Mouse (Mus musculus): ENCODE results near the gene Klc2. TPM values are rescaled to one million over a fixed set of nuclear protein-coding genes. Genes with fewer than 3 reads are reported as not detected.

Klc2 gene
- polyA plus RNA-seq (2015; fragmentation: Nextera tagmentation; extraction: Ambion mirVana), result 14.0 and 16.2 TPM in 2 replicates

GRCm38 (mm10) chr19:5118384-5118698 is at the start of gene Klc2:
Gene Klc2 (minus strand): TSS chr19:5118560.

GRCm38 (mm10) chr19:5106731-5107191 is 11.6 kb downstream of the Klc2 start, which contains the start of gene Rab1b:
Gene Rab1b (minus strand): TSS chr19:5107072.

GRCm38 (mm10) chr19:5098363-5099143 is 19.8 kb downstream of the Klc2 start, which contains the start of gene Cnih2:
Gene Cnih2 (minus strand): TSS chr19:5098521.

GRCm38 (mm10) chr19:5087884-5088728 is 30.3 kb downstream of the Klc2 start, which contains the start of gene Yif1a:
Gene Yif1a (plus strand): TSS chr19:5088538.

GRCm38 (mm10) chr19:5085145-5085863 is 33.1 kb downstream of the Klc2 start, which contains the start of gene Tmem151a:
Gene Tmem151a (minus strand): TSS chr19:5085531.

GRCm38 (mm10) chr19:5067867-5068569 is 50.3 kb downstream of the Klc2 start, which contains the start of gene Cd248:
Gene Cd248 (plus strand): TSS chr19:5068078.

Other genes with a start within 250 kb of the Klc2 start
- gene Actn3, start 240.7 kb downstream of the Klc2 start, polyA plus RNA-seq (2015; fragmentation: Nextera tagmentation; extraction: Ambion mirVana), result 2.4 and 3.2 TPM in 2 replicates
- 12.5 and 14.8 TPM in 2 replicates for gene Zdhhc24, start 239.9 kb downstream of the Klc2 start, polyA plus RNA-seq (2015; fragmentation: Nextera tagmentation; extraction: Ambion mirVana)
- gene Bbs1, start 211.9 kb downstream of the Klc2 start, polyA plus RNA-seq (2015; fragmentation: Nextera tagmentation; extraction: Ambion mirVana), result 3.5 and 4.2 TPM in 2 replicates
- 63.8 and 106 TPM in 2 replicates for gene Dpp3, start 190.3 kb downstream of the Klc2 start, polyA plus RNA-seq (2015; fragmentation: Nextera tagmentation; extraction: Ambion mirVana)
- 1.9 and 2.9 TPM in 2 replicates for gene Peli3, start 175.4 kb downstream of the Klc2 start, polyA plus RNA-seq (2015; fragmentation: Nextera tagmentation; extraction: Ambion mirVana)
- gene Mrpl11, start 156.4 kb downstream of the Klc2 start, polyA plus RNA-seq (2015; fragmentation: Nextera tagmentation; extraction: Ambion mirVana), result 136 and 156 TPM in 2 replicates
- gene Npas4, start 128.2 kb downstream of the Klc2 start, polyA plus RNA-seq (2015; fragmentation: Nextera tagmentation; extraction: Ambion mirVana), result 0.07 TPM in 1 of 2 replicates, not detected in the other
- 0.57 and 1.9 TPM in 2 replicates for gene Slc29a2, start 94.7 kb downstream of the Klc2 start, polyA plus RNA-seq (2015; fragmentation: Nextera tagmentation; extraction: Ambion mirVana)
- 45.2 and 51.4 TPM in 2 replicates for gene B4gat1, start 79.7 kb downstream of the Klc2 start, polyA plus RNA-seq (2015; fragmentation: Nextera tagmentation; extraction: Ambion mirVana)
- 0.20 and 1.6 TPM in 2 replicates for gene AC124502.3, start 79.7 kb downstream of the Klc2 start, polyA plus RNA-seq (2015; fragmentation: Nextera tagmentation; extraction: Ambion mirVana)
- gene Brms1, start 77.2 kb downstream of the Klc2 start, polyA plus RNA-seq (2015; fragmentation: Nextera tagmentation; extraction: Ambion mirVana), result 36.1 and 44.9 TPM in 2 replicates
- 1.1 and 1.5 TPM in 2 replicates for gene Rin1, start 68.1 kb downstream of the Klc2 start, polyA plus RNA-seq (2015; fragmentation: Nextera tagmentation; extraction: Ambion mirVana)
- 79.7 and 120 TPM in 2 replicates for gene Cd248, start 50.5 kb downstream of the Klc2 start, polyA plus RNA-seq (2015; fragmentation: Nextera tagmentation; extraction: Ambion mirVana)
- 6.4 and 9.5 TPM in 2 replicates for gene Tmem151a, start 33.0 kb downstream of the Klc2 start, polyA plus RNA-seq (2015; fragmentation: Nextera tagmentation; extraction: Ambion mirVana)
- 83.2 and 106 TPM in 2 replicates for gene Yif1a, start 30.0 kb downstream of the Klc2 start, polyA plus RNA-seq (2015; fragmentation: Nextera tagmentation; extraction: Ambion mirVana)
- 19.6 and 30.8 TPM in 2 replicates for gene Cnih2, start 20.0 kb downstream of the Klc2 start, polyA plus RNA-seq (2015; fragmentation: Nextera tagmentation; extraction: Ambion mirVana)
- 213 and 238 TPM in 2 replicates for gene Rab1b, start 11.5 kb downstream of the Klc2 start, polyA plus RNA-seq (2015; fragmentation: Nextera tagmentation; extraction: Ambion mirVana)
- gene Pacs1, start 154.6 kb upstream of the Klc2 start, polyA plus RNA-seq (2015; fragmentation: Nextera tagmentation; extraction: Ambion mirVana), result 13.0 and 16.0 TPM in 2 replicates
- 149 and 197 TPM in 2 replicates for gene Sf3b2, start 176.9 kb upstream of the Klc2 start, polyA plus RNA-seq (2015; fragmentation: Nextera tagmentation; extraction: Ambion mirVana)
- 0.55 and 1.7 TPM in 2 replicates for gene Gal3st3, start 179.8 kb upstream of the Klc2 start, polyA plus RNA-seq (2015; fragmentation: Nextera tagmentation; extraction: Ambion mirVana)
- gene Catsper1, start 217.2 kb upstream of the Klc2 start, polyA plus RNA-seq (2015; fragmentation: Nextera tagmentation; extraction: Ambion mirVana), result not detected in 2 replicates
- gene Cst6, start 231.0 kb upstream of the Klc2 start, polyA plus RNA-seq (2015; fragmentation: Nextera tagmentation; extraction: Ambion mirVana), result 3.2 and 5.0 TPM in 2 replicates
- gene Eif1ad, start 248.2 kb upstream of the Klc2 start, polyA plus RNA-seq (2015; fragmentation: Nextera tagmentation; extraction: Ambion mirVana), result 23.8 and 31.0 TPM in 2 replicates
- 194 and 261 TPM in 2 replicates for gene Banf1, start 248.6 kb upstream of the Klc2 start, polyA plus RNA-seq (2015; fragmentation: Nextera tagmentation; extraction: Ambion mirVana)